Mouse (Mus musculus) limb, embryonic 14.5 days (tissue): ENCODE measurements around the gene Tango6. TPM values are rescaled to one million over a fixed set of nuclear protein-coding genes. Genes with fewer than 3 reads are reported as not detected.
"Not testable (repeated sequence)": the region's sequence is repeated elsewhere in the genome, so short reads cannot be mapped to it uniquely, and the experiment has no call there.

Experiments used
- ATAC-seq: fragments of 200-750 bp; cut with Nextera tagmentation; 2 replicates; pipeline ENCODE4 v1.8.0; 2017; ENCODE audit warnings: low read depth, moderate number of reproducible peaks, moderate TSS enrichment; ENCODE audit not compliant: low FRiP score
- DNase-seq: peaks from one replicate; pipeline ENCODE4 v3.0.0-alpha.2; 2015; ENCODE audit warnings: low spot score
- H3K27ac ChIP-seq: fragments of 300-500 bp; sonication (generic); replicated peaks from 2 replicates; pipeline ENCODE4 v1.5.1; 2014; ENCODE audit warnings: low read depth, mild to moderate bottlenecking, low read length, moderate library complexity, mixed read lengths
- H3K27me3 ChIP-seq: fragments of 300-500 bp; sonication (generic); 2 replicates; pipeline ENCODE4 v1.6.1; 2014; ENCODE audit warnings: low read length, mixed read lengths; ENCODE audit not compliant: control insufficient read depth, insufficient read depth
- H3K36me3 ChIP-seq: fragments of 300-500 bp; sonication (generic); 2 replicates; pipeline ENCODE4 v1.6.1; 2014; ENCODE audit warnings: mild to moderate bottlenecking, low read length, moderate library complexity, mixed read lengths; ENCODE audit not compliant: control insufficient read depth, insufficient read depth
- H3K4me1 ChIP-seq: fragments of 300-500 bp; sonication (generic); 2 replicates; pipeline ENCODE4 v1.6.1; 2014; ENCODE audit warnings: antibody characterized with exemption, low read length, mixed read lengths; ENCODE audit not compliant: control insufficient read depth, insufficient read depth
- H3K4me2 ChIP-seq: fragments of 300-500 bp; sonication (generic); replicated peaks from 2 replicates; pipeline ENCODE4 v1.6.1; 2014; ENCODE audit warnings: low read depth, mild to moderate bottlenecking, low read length, moderate library complexity; ENCODE audit not compliant: severe bottlenecking
- H3K4me3 ChIP-seq: fragments of 300-500 bp; sonication (generic); replicated peaks from 2 replicates; pipeline ENCODE4 v1.5.1; 2014; ENCODE audit warnings: low read length
- H3K9ac ChIP-seq: fragments of 300-500 bp; sonication (generic); 2 replicates; pipeline ENCODE4 v1.6.1; 2014; ENCODE audit warnings: mild to moderate bottlenecking, low read depth, low read length, moderate library complexity; ENCODE audit not compliant: severe bottlenecking
- H3K9me3 ChIP-seq: fragments of 300-500 bp; sonication (generic); 2 replicates; pipeline ENCODE4 v1.6.1; 2016; ENCODE audit warnings: low read length; ENCODE audit not compliant: control insufficient read depth
- POLR2A ChIP-seq: fragments of 200-500 bp; IDR thresholded peaks from 2 replicates; pipeline ENCODE4 v1.8.0; 2012; ENCODE audit warnings: inconsistent platforms, mild to moderate bottlenecking, moderate library complexity, borderline replicate concordance; ENCODE audit not compliant: insufficient read depth, insufficient read length; ENCODE audit errors: extremely low read depth
- WGBS: fragments of 180-500 bp; shearing (Covaris S2); extraction: QIAGEN DNeasy Blood & Tissue Kit; methylation state at CpG from one replicate; pipeline ENCODE4 v1.1.7; 2014; 5-methylcytosine and 5-hydroxymethylcytosine counted together
- polyA plus RNA-seq, 2 experiments: library from polyadenylated mRNA; depleted of rRNA in 1 of 2; stranded (reverse) in 1 of 2; unstranded in 1 of 2; fragments of >200 nt; fragmentation: Nextera tagmentation in 1 of 2; extraction: Ambion mirVana in 1 of 2; gene quantifications; 2 replicates each; pipeline versions ENCODE4 v1.2.1 to v1.2.3; 2012 to 2014

Gene Tango6
- polyA plus RNA-seq, 2 experiments = 5.9 to 6.5 TPM

DNA sequence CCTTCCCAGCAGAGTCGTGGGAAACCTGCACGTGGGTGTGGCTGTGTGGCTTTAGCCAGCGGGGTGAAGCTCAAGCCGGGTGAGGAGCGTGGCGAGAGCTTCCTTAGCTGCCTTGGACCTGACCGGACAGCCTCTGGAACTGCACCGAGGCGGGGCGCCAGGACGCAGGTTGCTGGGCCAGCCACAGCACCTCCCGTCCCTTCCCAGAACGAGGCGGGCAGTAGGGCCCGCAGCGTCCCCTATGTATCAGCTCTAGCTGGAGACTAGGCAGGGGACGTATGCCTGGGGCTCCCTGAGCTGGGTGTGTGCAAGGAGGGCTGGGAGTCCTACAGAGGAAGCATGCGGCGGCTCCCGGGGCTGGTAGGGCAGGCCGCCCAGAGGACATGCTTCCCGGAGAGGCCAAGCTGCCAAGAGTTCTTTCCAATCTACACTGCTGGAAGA lies 189.1 kb downstream of the Tango6 start:
- WGBS = 4% methylated on average over 22 of the region's 22 CpGs
- Histone ChIP-seq H3K4me3 (peak overlapping the region; percentile 52), H3K4me1 (peaks cover 17% of the 10 kb centered on the region), H3K27ac (no peak overlapping the region), H3K9ac (no peak overlapping the region), H3K4me2 (peak overlapping the region; percentile 97), H3K27me3 (peaks cover 43% of the 10 kb centered on the region), H3K36me3 (peaks cover 17% of the 10 kb centered on the region), H3K9me3 (no peaks in the 10 kb centered on the region)
- ATAC-seq (peak; percentile 38; the same call in 1 of the 2 replicates), DNase-seq (peak; percentile 28)
- TF ChIP-seq POLR2A = no peak

DNA sequence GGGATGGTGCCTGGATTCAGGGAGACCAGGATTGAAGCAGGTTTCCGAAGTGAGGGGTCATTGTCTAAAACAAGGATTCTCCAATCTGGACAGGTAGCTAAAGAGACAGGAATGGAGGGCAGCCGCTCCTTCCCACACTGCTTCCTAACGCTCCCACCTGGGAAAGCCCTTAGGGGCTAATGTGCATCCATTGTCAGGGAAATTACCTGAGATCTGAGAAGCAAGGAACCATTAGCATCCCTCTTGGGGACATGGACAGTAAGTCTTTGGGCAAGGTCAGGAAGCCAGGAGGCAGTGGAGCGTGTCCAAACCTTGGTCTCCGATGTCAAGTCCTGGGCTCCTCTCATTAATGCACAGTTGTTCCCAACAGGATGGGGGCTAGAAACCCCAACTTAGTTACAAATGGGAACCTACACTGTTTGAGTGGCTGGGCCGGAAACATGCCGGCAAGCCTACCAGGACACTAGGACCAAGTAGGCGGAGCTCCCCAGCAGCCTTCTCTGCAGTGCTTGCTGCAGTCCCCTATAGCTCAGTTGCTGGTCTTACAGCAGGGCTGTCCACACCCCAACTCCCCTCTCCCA lies 189.7 kb downstream of the Tango6 start:
- Histone ChIP-seq H3K27ac (no peak overlapping the region), H3K4me1 (peaks cover 17% of the 10 kb centered on the region), H3K9me3 (no peaks in the 10 kb centered on the region), H3K4me3 (peak overlapping the region; percentile 52), H3K27me3 (peaks cover 41% of the 10 kb centered on the region), H3K36me3 (peaks cover 23% of the 10 kb centered on the region), H3K9ac (0 out of 2 replicates have a peak overlapping the region, but pooled peaks have one; percentile 3), H3K4me2 (peak overlapping the region; percentile 97)
- ATAC-seq (no peak), DNase-seq (no peak)
- TF ChIP-seq POLR2A = no peak
- 10% methylated on average over 8 of the region's 8 CpGs for WGBS

DNA sequence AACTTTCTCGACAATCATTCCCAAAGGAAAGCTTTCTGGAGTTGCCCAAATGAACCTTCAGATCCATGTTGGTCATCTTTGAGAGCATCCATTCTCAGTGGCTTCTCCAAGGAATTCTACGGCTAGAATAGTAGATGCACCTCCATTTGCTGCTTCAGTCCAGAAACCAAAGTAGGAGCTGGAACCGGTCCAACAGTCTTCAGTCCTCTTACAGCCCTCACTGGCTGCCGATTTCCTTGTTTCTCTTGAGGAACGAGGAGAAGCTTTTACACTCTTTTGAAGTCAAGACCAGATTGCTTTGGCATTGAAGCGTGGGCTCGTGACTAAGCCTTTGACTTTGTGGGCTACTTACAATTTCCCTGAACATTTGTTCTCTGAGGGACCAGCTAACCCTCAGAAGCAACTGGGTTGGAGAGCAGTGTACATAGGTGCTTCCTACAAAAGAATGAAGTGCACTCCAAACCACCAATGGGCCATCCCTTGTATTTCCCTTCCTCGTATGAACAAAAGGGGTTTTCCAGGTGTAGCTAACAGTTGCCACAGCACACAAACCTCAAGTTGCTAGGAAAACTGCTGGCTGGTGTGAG lies 197.3 kb downstream of the Tango6 start:
- ATAC-seq (no peak), DNase-seq (no peak)
- Histone ChIP-seq H3K27ac (no peak overlapping the region), H3K9me3 (no peaks in the 10 kb centered on the region), H3K4me3 (no peak overlapping the region), H3K36me3 (peaks cover 88% of the 10 kb centered on the region), H3K4me1 (no peaks in the 10 kb centered on the region), H3K4me2 (no peak overlapping the region), H3K27me3 (no peaks in the 10 kb centered on the region), H3K9ac (no peak overlapping the region)
- 89% methylated on average over 8 of the region's 8 CpGs for WGBS
- TF ChIP-seq POLR2A = no peak

DNA sequence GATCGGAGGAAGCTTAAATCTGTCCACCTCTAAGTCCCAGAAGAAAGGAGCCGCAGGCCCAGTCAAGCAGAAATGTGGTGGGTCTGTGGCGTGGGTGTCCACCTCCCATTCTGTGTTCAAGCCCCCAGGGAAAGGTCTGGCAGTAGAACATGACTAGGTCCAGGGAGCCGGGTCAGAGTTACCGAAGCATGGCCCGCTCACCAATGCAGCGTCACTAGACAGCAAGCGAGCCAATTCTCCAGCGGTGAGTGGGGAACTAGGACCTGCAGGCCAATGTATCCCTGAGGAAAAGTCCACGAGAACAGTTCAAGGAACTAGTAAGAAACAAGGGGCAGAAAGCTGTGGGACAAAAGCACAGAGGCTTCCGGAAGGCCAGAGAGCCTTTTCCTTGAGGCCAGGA lies 201.2 kb downstream of the Tango6 start:
- not testable (repeated sequence) for ATAC-seq, H3K27me3 ChIP-seq, H3K9ac ChIP-seq, H3K4me2 ChIP-seq, H3K4me1 ChIP-seq, H3K4me3 ChIP-seq, DNase-seq, H3K27ac ChIP-seq, H3K9me3 ChIP-seq
- H3K36me3 ChIP-seq = peaks cover 74% of the 10 kb centered on the region
- 95% methylated on average over 10 of the region's 11 CpGs for WGBS

DNA sequence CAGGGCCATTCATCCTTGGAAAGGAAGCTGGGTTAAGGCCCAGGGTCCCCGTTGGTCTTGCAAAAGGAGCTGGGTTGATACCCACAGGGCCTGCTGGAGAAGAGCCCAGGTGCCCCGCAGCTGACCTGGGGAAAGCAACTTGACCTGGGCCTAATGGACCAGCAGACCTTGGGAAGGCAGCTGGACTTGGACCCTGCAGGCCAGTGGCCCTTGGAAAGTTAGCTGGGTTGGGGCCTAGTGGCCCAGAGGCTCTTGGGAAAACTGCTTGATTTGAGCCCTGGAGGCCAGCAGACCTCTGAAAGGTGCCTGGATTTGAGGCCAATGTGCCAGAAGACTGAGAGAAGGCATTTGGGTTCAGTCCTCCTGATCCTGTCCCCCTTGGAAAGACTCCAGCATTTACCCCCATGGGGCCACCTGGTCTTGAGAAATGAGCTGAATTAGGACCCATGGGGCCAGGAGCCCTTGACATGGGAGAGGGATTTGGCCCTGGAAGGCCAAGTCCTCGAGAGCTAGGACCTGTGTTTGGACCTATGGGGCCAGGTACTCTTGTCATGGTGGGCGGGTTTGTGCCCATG lies 202.0 kb downstream of the Tango6 start:
- peaks cover 69% of the 10 kb centered on the region for H3K36me3 ChIP-seq
- not testable (repeated sequence) for H3K4me2 ChIP-seq, H3K9me3 ChIP-seq, ATAC-seq, H3K4me1 ChIP-seq, H3K27ac ChIP-seq, H3K4me3 ChIP-seq, DNase-seq, H3K9ac ChIP-seq, H3K27me3 ChIP-seq
- WGBS = 90% methylated on average over 4 of the region's 4 CpGs
